Mouse (Mus musculus): ENCODE data around the gene Pex3. TPM values are rescaled to one million over a fixed set of nuclear protein-coding genes. Genes with fewer than 3 reads are reported as not detected.

Pex3 gene
- 15.8 and 19.9 TPM in 2 replicates for total RNA-seq (2023)

GRCm38 (mm10) chr10:13552646-13553497 lies at the start of gene Pex3, which contains the start of gene Adat2:
Gene Pex3 (minus strand): TSS chr10:13553142.
Gene Adat2 (plus strand): TSS chr10:13552894.

GRCm38 (mm10) chr10:13499331-13499730 lies 53.6 kb downstream of the Pex3 start, which contains the start of gene Fuca2:
Gene Fuca2 (plus strand): TSS chr10:13499540.

Other genes starting within 250 kb of the Pex3 start
- gene Phactr2, start 78.7 kb downstream of the Pex3 start, total RNA-seq (2023): 59.6 and 81.0 TPM in 2 replicates
- gene Fuca2, start 53.6 kb downstream of the Pex3 start, total RNA-seq (2023): 51.2 and 60.3 TPM in 2 replicates
- gene Adat2, start 248 bp downstream of the Pex3 start, total RNA-seq (2023): 5.0 and 8.4 TPM in 2 replicates